Mouse (Mus musculus) embryonic facial prominence, embryonic 10.5 days (tissue): ENCODE data around the gene Hydin. TPM values are rescaled to one million over a fixed set of nuclear protein-coding genes. Genes with fewer than 3 reads are reported as not detected.
"Not testable (repeated sequence)": the region's sequence is repeated elsewhere in the genome, so short reads cannot be mapped to it uniquely, and the experiment has no call there.

ENCODE experiments used
- DNase-seq: peaks from one replicate; pipeline ENCODE4 v3.0.0-alpha.2; 2017; ENCODE audit warnings: low spot score
- H3K27ac ChIP-seq: fragments of 300-500 bp; sonication (generic); replicated peaks from 2 replicates; pipeline ENCODE4 v1.5.1; 2016; ENCODE audit warnings: mild to moderate bottlenecking
- H3K27me3 ChIP-seq: fragments of 300-500 bp; sonication (generic); replicated peaks from 2 replicates; pipeline ENCODE4 v1.6.1; 2016; ENCODE audit warnings: low read depth, mild to moderate bottlenecking; ENCODE audit not compliant: poor library complexity, severe bottlenecking
- H3K36me3 ChIP-seq: fragments of 300-500 bp; sonication (generic); replicated peaks from 2 replicates; pipeline ENCODE4 v1.6.1; 2016; ENCODE audit warnings: mild to moderate bottlenecking, moderate library complexity
- H3K4me1 ChIP-seq: fragments of 300-500 bp; sonication (generic); 2 replicates; pipeline ENCODE4 v1.6.1; 2016
- H3K4me3 ChIP-seq: fragments of 300-500 bp; sonication (generic); 2 replicates; pipeline ENCODE4 v1.5.1; 2016; ENCODE audit warnings: mild to moderate bottlenecking, moderate library complexity
- H3K9me3 ChIP-seq: fragments of 300-500 bp; sonication (generic); 2 replicates; pipeline ENCODE4 v1.6.1; 2016; ENCODE audit warnings: mild to moderate bottlenecking
- WGBS: fragments of 180-500 bp; shearing (Covaris S2); methylation state at CpG from one replicate; pipeline ENCODE4 v1.1.7; 2016; 5-methylcytosine and 5-hydroxymethylcytosine counted together
- polyA plus RNA-seq: library from polyadenylated mRNA; unstranded; fragments of >200 nt; fragmentation: Nextera tagmentation; extraction: Ambion mirVana; gene quantifications from 2 replicates; pipeline ENCODE4 v1.2.1, GENCODE M21; 2016

The Hydin gene
- polyA plus RNA-seq, 1 experiment from 2014 or later = 0.14 TPM

- H3K9me3 ChIP-seq = no peaks in the 10 kb centered on the region
- H3K27ac ChIP-seq = no peak overlapping the region
- H3K36me3 ChIP-seq = no peaks in the 10 kb centered on the region
- DNase-seq = no peak
- H3K27me3 ChIP-seq = 0 out of 2 replicates have a peak, but pooled peaks cover 13% of the 10 kb centered on the region
- no peak overlapping the region for H3K4me3 ChIP-seq
- H3K4me1 ChIP-seq = peaks cover 9% of the 10 kb centered on the region
- 81% methylated on average over 6 of the region's 6 CpGs for WGBS
Measured at GRCm38 (mm10) chr8:110500661-110501060, 233.9 kb downstream of the Hydin start.

DNA sequence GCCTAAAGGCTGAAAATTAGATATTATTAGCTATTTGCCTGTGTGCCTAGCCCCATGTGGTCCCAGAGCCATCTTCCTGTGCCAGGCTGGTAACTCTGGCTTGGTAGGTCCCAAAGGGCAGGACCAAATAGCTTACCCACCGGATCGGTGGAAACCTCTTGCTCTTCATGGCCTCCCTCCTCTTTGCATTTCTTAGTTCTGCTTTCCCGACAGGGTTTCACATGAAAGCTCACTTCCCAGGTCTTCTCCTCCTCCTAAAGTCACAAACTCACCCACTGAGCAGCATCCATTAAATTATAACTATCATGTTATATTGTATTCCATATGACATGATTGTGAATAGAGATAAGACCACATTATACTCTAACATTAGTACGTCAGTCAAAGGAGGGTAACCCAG lies 234.6 kb downstream of the Hydin start:
- H3K9me3 ChIP-seq = no peaks in the 10 kb centered on the region
- no peak overlapping the region for H3K4me3 ChIP-seq
- no peak for DNase-seq
- H3K27me3 ChIP-seq = 0 out of 2 replicates have a peak, but pooled peaks cover 13% of the 10 kb centered on the region
- 86% methylated on average over 4 of the region's 4 CpGs for WGBS
- peaks cover 9% of the 10 kb centered on the region for H3K4me1 ChIP-seq
- H3K27ac ChIP-seq = no peak overlapping the region
- H3K36me3 ChIP-seq = no peaks in the 10 kb centered on the region

DNA sequence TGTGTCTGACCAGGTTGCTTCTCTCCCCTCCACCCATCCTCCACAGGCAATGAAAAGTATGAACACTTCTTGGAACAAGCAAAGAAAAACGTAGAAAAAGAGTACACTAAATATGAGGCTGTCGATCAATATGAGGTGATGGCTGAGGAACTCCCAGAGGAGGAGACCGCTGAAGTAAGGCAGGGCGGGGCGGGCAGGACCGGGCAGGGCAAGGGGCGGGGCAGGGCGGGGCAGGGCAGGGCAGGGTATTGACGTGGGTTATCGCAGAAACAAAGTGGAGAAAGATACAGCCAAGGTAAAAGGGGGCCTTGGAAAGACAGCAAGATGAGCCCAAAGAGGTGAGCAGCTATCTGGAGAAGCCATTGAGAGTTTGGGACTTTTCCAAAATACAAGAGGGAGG lies 236.1 kb downstream of the Hydin start:
- Histone ChIP-seq H3K27ac (no peak overlapping the region), H3K4me1 (peaks cover 9% of the 10 kb centered on the region), H3K27me3 (0 out of 2 replicates have a peak, but pooled peaks cover 13% of the 10 kb centered on the region), H3K9me3 (no peaks in the 10 kb centered on the region), H3K4me3 (peak overlapping the region; percentile 41), H3K36me3 (no peaks in the 10 kb centered on the region)
- WGBS = 16% methylated on average over 10 of the region's 10 CpGs
- no peak for DNase-seq

DNA sequence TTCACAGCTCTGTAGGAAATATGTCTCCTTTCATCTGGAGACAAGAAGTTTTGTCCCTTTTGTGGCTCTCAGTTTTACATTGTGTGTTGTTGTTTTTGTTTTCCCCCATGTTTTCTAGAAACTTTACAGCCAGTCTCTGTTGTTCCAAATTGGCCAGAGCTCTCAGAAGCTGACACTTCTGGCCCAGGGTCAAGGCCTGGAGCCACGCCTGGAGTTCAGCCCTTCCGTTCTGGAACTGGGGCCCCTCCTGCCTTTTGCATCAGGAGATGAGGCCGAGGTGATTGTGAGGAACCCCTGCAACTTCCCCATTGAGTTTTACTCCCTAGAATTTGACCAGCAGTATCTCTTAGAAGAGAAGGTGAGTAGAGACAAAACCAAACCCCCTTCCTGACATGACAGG lies 242.0 kb downstream of the Hydin start:
- peaks cover 5% of the 10 kb centered on the region; the same call in 1 of the 2 replicates for H3K9me3 ChIP-seq
- WGBS = 72% methylated on average over 3 of the region's 3 CpGs

DNA sequence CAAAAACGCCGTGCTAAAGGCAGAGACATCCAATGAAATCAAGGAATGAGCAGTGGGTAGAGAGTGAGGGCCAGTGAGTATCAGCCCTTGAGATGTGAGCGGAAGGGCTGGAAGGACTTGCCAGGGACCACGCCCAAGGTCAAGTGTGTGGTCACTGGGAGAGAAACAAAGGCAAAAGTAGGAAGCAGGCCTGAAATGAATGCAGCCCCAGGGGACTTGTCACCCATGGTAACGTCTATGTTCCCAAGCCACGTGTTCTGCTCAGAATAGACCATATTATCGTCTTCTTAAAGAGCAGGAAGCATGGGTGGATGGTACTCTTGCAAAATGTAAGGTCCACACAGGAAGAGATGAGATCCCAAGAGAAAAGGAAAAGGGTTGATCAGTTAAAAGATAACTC lies 253.0 kb downstream of the Hydin start:
- Histone ChIP-seq H3K4me1 (0 out of 2 replicates have a peak, but pooled peaks cover 3% of the 10 kb centered on the region), H3K9me3 (no peaks in the 10 kb centered on the region), H3K27ac (no peak overlapping the region), H3K36me3 (no peaks in the 10 kb centered on the region), H3K4me3 (no peak overlapping the region), H3K27me3 (no peaks in the 10 kb centered on the region)
- DNase-seq = no peak
- 84% methylated on average over 7 of the region's 7 CpGs for WGBS

More for the DNA sequence above, 242.0 kb downstream of the Hydin start:
- Histone ChIP-seq H3K4me1 (no peaks in the 10 kb centered on the region), H3K4me3 (no peak overlapping the region), H3K36me3 (no peaks in the 10 kb centered on the region), H3K27ac (no peak overlapping the region), H3K27me3 (no peaks in the 10 kb centered on the region)
- no peak for DNase-seq

DNA sequence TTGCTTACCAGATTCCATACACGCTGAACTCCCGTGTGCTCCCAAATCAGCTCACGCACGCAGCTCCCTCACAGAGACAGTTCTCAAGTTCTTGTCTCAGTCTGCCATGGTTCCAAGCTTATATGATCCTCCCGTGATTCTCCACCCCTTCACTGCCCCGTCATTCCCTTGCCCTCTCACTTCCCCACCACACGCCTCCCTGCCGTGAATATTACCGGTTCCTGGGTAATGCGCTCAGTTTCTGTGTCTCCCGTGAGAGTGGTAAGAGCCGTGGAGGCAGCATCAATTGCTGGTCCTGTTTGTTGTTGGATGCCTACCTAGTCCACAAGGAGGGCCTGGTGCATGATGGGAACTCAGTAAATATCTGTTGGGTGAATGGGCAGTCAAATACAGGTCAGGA lies 255.1 kb downstream of the Hydin start:
- WGBS = 92% methylated on average over 12 of the region's 12 CpGs
- no peak overlapping the region for H3K4me3 ChIP-seq
- H3K9me3 ChIP-seq = no peaks in the 10 kb centered on the region
- H3K4me1 ChIP-seq = peaks cover 9% of the 10 kb centered on the region; the same call in 1 of the 2 replicates
- H3K27me3 ChIP-seq = no peaks in the 10 kb centered on the region
- H3K36me3 ChIP-seq = no peaks in the 10 kb centered on the region
- no peak for DNase-seq
- H3K27ac ChIP-seq = no peak overlapping the region

DNA sequence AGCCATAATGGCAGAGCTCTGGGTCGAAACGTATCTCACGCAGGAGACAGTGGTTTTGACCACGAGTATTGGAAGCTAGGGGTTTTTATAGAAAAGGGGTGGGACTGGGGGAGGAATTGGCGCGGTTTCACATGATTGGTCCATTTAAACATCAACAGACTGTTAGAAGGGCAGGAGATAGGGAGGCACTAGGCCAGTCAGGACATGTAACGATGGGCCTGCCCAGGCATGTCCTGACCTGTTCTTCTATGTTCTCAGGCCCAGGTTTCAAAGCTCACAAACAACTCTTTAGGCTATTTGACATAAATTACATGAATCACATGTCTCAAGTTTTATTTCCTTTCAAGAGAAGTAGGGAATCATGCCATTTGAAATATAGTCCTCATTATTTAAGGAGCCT lies 255.7 kb downstream of the Hydin start:
- not testable (repeated sequence) for H3K27me3 ChIP-seq, H3K36me3 ChIP-seq, DNase-seq, H3K9me3 ChIP-seq, H3K4me1 ChIP-seq, H3K4me3 ChIP-seq, H3K27ac ChIP-seq
- WGBS = 88% methylated on average over 7 of the region's 7 CpGs

DNA sequence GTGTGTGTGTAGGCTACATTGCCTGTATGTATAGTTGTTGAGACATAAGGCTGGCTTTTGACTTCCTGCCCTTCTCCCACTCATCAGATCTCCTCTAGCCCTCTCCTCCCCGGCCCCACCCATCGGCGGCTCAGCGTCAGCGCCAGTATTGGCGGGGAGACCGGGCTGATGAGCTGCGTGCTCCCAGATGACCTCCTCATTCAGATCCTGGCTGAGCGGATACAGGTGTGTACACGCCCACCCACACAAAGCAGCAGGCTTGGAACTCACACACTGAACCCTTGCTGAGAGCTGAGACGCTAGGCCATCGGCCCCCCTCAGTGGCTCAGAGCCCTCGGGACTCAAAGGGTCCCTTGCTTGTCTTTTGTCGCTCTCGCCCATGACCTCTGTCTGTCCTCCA lies 256.2 kb downstream of the Hydin start:
- H3K36me3 ChIP-seq = no peaks in the 10 kb centered on the region
- 70% methylated on average over 15 of the region's 15 CpGs for WGBS

GRCm38 (mm10) chr8:110525229-110525628 lies 258.5 kb downstream of the Hydin start:
- peak overlapping the region; percentile 40; the same call in 1 of the 2 replicates for H3K27ac ChIP-seq
- peaks cover 9% of the 10 kb centered on the region; the same call in 1 of the 2 replicates for H3K4me1 ChIP-seq
- H3K9me3 ChIP-seq = no peaks in the 10 kb centered on the region
- WGBS = 59% methylated on average over 15 of the region's 15 CpGs
- DNase-seq = peak; percentile 23
- no peak overlapping the region for H3K4me3 ChIP-seq
- H3K36me3 ChIP-seq = no peaks in the 10 kb centered on the region
- no peaks in the 10 kb centered on the region for H3K27me3 ChIP-seq

More for the DNA sequence above, 256.2 kb downstream of the Hydin start:
- Histone ChIP-seq H3K27me3 (no peaks in the 10 kb centered on the region), H3K9me3 (no peaks in the 10 kb centered on the region), H3K4me3 (no peak overlapping the region), H3K4me1 (peaks cover 9% of the 10 kb centered on the region; the same call in 1 of the 2 replicates), H3K27ac (no peak overlapping the region)
- DNase-seq = no peak

- 79% methylated on average over 8 of the region's 8 CpGs for WGBS
- Histone ChIP-seq H3K27me3 (no peaks in the 10 kb centered on the region), H3K36me3 (no peaks in the 10 kb centered on the region), H3K4me3 (no peak overlapping the region), H3K9me3 (no peaks in the 10 kb centered on the region), H3K4me1 (peaks cover 5% of the 10 kb centered on the region; the same call in 1 of the 2 replicates), H3K27ac (no peak overlapping the region)
- no peak for DNase-seq
Measured at GRCm38 (mm10) chr8:110530008-110530762, 263.4 kb downstream of the Hydin start.

DNA sequence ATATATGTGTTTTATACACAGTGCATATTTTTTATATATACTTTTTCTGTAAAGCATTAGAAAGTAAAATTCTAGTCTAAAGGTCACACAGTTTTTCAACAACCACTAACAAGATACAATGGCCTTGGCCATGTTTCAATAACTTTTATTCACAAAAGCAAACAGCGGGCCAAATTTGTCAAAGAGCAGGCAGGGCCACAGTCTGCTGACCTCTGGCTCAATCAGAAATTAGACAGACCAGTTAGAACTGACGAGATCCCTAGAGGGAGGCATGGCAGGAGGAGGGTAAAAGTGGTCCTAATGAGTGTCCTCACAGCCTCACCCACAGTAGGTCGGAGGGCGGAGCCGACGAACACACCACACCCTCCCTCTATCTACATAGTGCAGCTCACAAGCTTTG lies 267.0 kb downstream of the Hydin start:
- Histone ChIP-seq H3K9me3 (no peaks in the 10 kb centered on the region), H3K36me3 (no peaks in the 10 kb centered on the region), H3K4me3 (no peak overlapping the region), H3K27me3 (no peaks in the 10 kb centered on the region), H3K4me1 (no peaks in the 10 kb centered on the region), H3K27ac (no peak overlapping the region)
- 79% methylated on average over 6 of the region's 6 CpGs for WGBS
- no peak for DNase-seq

GRCm38 (mm10) chr8:110537849-110538248 lies 271.1 kb downstream of the Hydin start:
- DNase-seq = no peak
- no peaks in the 10 kb centered on the region for H3K9me3 ChIP-seq
- WGBS = 82% methylated on average over 4 of the region's 4 CpGs
- no peaks in the 10 kb centered on the region for H3K4me1 ChIP-seq
- H3K4me3 ChIP-seq = no peak overlapping the region
- H3K27ac ChIP-seq = no peak overlapping the region
- no peaks in the 10 kb centered on the region for H3K27me3 ChIP-seq
- no peaks in the 10 kb centered on the region for H3K36me3 ChIP-seq

DNA sequence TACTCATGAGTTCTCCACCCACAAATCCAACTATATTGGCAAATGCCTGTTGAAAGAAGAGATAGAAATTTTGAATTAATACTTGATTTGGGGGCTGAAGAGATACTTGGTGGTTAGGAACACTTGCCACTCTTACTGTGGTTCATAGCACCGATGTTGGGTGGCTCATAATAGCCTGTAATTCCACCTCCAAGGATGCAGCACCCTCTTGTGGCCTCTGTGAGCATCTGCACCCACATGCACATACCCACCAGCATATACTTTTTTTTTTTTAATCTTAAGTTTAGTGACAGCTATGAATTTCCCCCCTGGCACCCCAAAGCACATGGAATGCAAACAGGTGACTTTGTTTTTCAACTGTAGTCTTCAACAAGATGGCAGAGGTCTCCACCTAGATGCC lies 283.6 kb downstream of the Hydin start:
- no peaks in the 10 kb centered on the region for H3K36me3 ChIP-seq
- H3K27me3 ChIP-seq = peaks cover 1% of the 10 kb centered on the region; the same call in 1 of the 2 replicates
- WGBS = 90% methylated on average over 1 of the region's 1 CpGs
- H3K9me3 ChIP-seq = no peaks in the 10 kb centered on the region
- H3K4me1 ChIP-seq = no peaks in the 10 kb centered on the region
- no peak overlapping the region for H3K4me3 ChIP-seq
- no peak overlapping the region for H3K27ac ChIP-seq
- DNase-seq = no peak
